Mouse (Mus musculus): Measurements from ENCODE around the gene Nin.

Gene Nin

GRCm38 (mm10) chr12:70118721-70119345 is 5.3 kb upstream of the Nin start:
- peak; percentile 51 for DNase-seq

GRCm38 (mm10) chr12:70117146-70117545 is 3.6 kb upstream of the Nin start:
- no peak for DNase-seq

GRCm38 (mm10) chr12:70112090-70112383 is 1.5 kb downstream of the Nin start:
- no peak for DNase-seq

- peak; percentile 55 for DNase-seq
Observed at GRCm38 (mm10) chr12:70111367-70112089, 2.0 kb downstream of the Nin start.

- DNase-seq = peak; percentile 33
Observed at GRCm38 (mm10) chr12:70111117-70111366, 2.5 kb downstream of the Nin start.

GRCm38 (mm10) chr12:70110375-70111116 is 3.0 kb downstream of the Nin start:
- no peak for DNase-seq

- DNase-seq = peak; percentile 27
Observed at GRCm38 (mm10) chr12:70109921-70110320, 3.6 kb downstream of the Nin start.

- DNase-seq = no peak
Observed at GRCm38 (mm10) chr12:70108104-70108503, 5.4 kb downstream of the Nin start.

- DNase-seq = no peak
Observed at GRCm38 (mm10) chr12:70106508-70106907, 7.0 kb downstream of the Nin start.

GRCm38 (mm10) chr12:70105885-70106284 is 7.6 kb downstream of the Nin start:
- no peak for DNase-seq

GRCm38 (mm10) chr12:70104776-70105420 is 8.6 kb downstream of the Nin start:
- no peak for DNase-seq

- DNase-seq = no peak
Observed at GRCm38 (mm10) chr12:70104199-70104598, 9.3 kb downstream of the Nin start.

GRCm38 (mm10) chr12:70103257-70103656 is 10.3 kb downstream of the Nin start:
- no peak for DNase-seq

- DNase-seq = no peak
Observed at GRCm38 (mm10) chr12:70102426-70102825, 11.1 kb downstream of the Nin start.

- no peak for DNase-seq
Observed at GRCm38 (mm10) chr12:70101823-70102222, 11.7 kb downstream of the Nin start.

GRCm38 (mm10) chr12:70097901-70098300 is 15.6 kb downstream of the Nin start:
- DNase-seq = no peak

- DNase-seq = no peak
Observed at GRCm38 (mm10) chr12:70097316-70097715, 16.2 kb downstream of the Nin start.

- DNase-seq = no peak
Observed at GRCm38 (mm10) chr12:70093266-70093893, 20.1 kb downstream of the Nin start.

- DNase-seq = no peak
Observed at GRCm38 (mm10) chr12:70088297-70088696, 25.2 kb downstream of the Nin start.

- no peak for DNase-seq
Observed at GRCm38 (mm10) chr12:70085351-70085750, 28.2 kb downstream of the Nin start.

- DNase-seq = no peak
Observed at GRCm38 (mm10) chr12:70084198-70084597, 29.3 kb downstream of the Nin start.

- no peak for DNase-seq
Observed at GRCm38 (mm10) chr12:70083737-70084136, 29.8 kb downstream of the Nin start.

- no peak for DNase-seq
Observed at GRCm38 (mm10) chr12:70082935-70083532, 30.5 kb downstream of the Nin start.

Measured in cerebellum, adult 8-10 months (tissue).